Comparison of ENCODE assay signal across 8 mouse cellular contexts in genomic region chr14:27589616-27590015, GRCm38 (mm10). TPM values are rescaled to one million over a fixed set of nuclear protein-coding genes. Genes with fewer than 3 reads are reported as not detected.
DNase-seq lines count a peak whose midpoint lies in the region; ATAC-seq and TF ChIP-seq lines count a peak whose summit lies in the region.
"Not testable (repeated sequence)": the region's sequence is repeated elsewhere in the genome, so short reads cannot be mapped to it uniquely, and the experiment has no call there.
"Had no signal": no experiment of that assay in that cellular context is flagged by ENCODE, and none has a peak within 500 bp of the region (broad histone marks: within the 10 kb centered on the region; RNA-seq: fewer than 3 reads in every experiment).

No protein-coding gene starts in this region.

- H3K27me3 ChIP-seq in hindbrain, embryonic 11.5 days (ENCODE audit: control insufficient read depth, insufficient read depth, low read length) = not testable (repeated sequence)

- H3K27ac ChIP-seq in hindbrain, embryonic 11.5 days (ENCODE audit: low read depth, low read length) = not testable (repeated sequence)

- not testable (repeated sequence) for H3K4me1 ChIP-seq in hindbrain, embryonic 11.5 days (replicated peaks; ENCODE audit: control insufficient read depth, insufficient read depth, low read length); lung, adult 2 months (ENCODE audit: control insufficient read depth, insufficient read depth, low read length)

- TF ChIP-seq CTCF in lung, adult 2 months (IDR thresholded peaks at IDR 0.05; ENCODE audit: insufficient read depth, low read length) = peak; percentile 29; the same call in 1 of the 2 replicates

- TF ChIP-seq POLR2A in lung, adult 2 months (IDR thresholded peaks at IDR 0.05; ENCODE audit: borderline replicate concordance, extremely low read depth, low read depth, low read length) = not testable (repeated sequence)

- H3K9me3 ChIP-seq in hindbrain, embryonic 11.5 days (ENCODE audit: control insufficient read depth, low read length) = not testable (repeated sequence)

- H3K9ac ChIP-seq in hindbrain, embryonic 11.5 days (ENCODE audit: low read depth, low read length) = not testable (repeated sequence)

- DNase-seq in R1 (ENCODE audit: low read depth, low spot score) = peak; percentile 50
- DNase-seq in cerebellum, adult 11 months = peak; percentile 15
- DNase-seq in embryo, embryonic 10.5 days (ENCODE audit: low spot score) = peak; percentile 32
- DNase-seq in hindbrain, embryonic 11.5 days (ENCODE audit: low spot score) = peak; percentile 13
- DNase-seq in layer of hippocampus, adult 11-12 months (ENCODE audit: low spot score) = peak; percentile 35
- DNase-seq in lung, adult 2 months = not testable (repeated sequence)
- DNase-seq in right cerebral cortex, adult 18-20 months = peak; percentile 45

- not testable (repeated sequence) for ATAC-seq in hindbrain, embryonic 11.5 days (ENCODE audit: low FRiP score)

- not testable (repeated sequence) for H3K4me3 ChIP-seq in hindbrain, embryonic 11.5 days (ENCODE audit: low read depth, low read length); lung, adult 2 months (replicated peaks; ENCODE audit: extremely low read depth, low read depth, low read length)

- not testable (repeated sequence) for H3K36me3 ChIP-seq in hindbrain, embryonic 11.5 days (ENCODE audit: control insufficient read depth, insufficient read depth, low read length)

- not testable (repeated sequence) for H3K4me2 ChIP-seq in hindbrain, embryonic 11.5 days (replicated peaks; ENCODE audit: low read depth, low read length)

RNA-seq across cellular contexts. Expression of gene Erc2, which starts 32.6 kb away (rescaled TPM):
- 12.4 and 33.9 TPM in 2 replicates for polyA plus RNA-seq in hindbrain, embryonic 11.5 days (2014; fragmentation: Nextera tagmentation; extraction: Ambion mirVana)
- 1.00 and 1.3 TPM in 2 replicates for polyA plus RNA-seq in lung, adult 2 months (2012; rRNA removed)
- polyA plus RNA-seq: G1E had no signal
